Mouse (Mus musculus) midbrain, embryonic 10.5 days (tissue): ENCODE measurements around the gene Arpc5. TPM values are rescaled to one million over a fixed set of nuclear protein-coding genes. Genes with fewer than 3 reads are reported as not detected.
A peak's percentile ranks its signal among the peaks of the same experiment; 100 is the strongest.

Source experiments
- DNase-seq: peaks from one replicate; pipeline ENCODE4 v3.0.0-alpha.2; 2017; ENCODE audit warnings: low spot score
- H3K27ac ChIP-seq: fragments of 300-500 bp; sonication (generic); replicated peaks from 2 replicates; pipeline ENCODE4 v1.5.1; 2016; ENCODE audit warnings: mild to moderate bottlenecking
- H3K27me3 ChIP-seq: fragments of 300-500 bp; sonication (generic); 2 replicates; pipeline ENCODE4 v1.6.1; 2016; ENCODE audit warnings: low read depth, mild to moderate bottlenecking; ENCODE audit not compliant: poor library complexity, severe bottlenecking
- H3K36me3 ChIP-seq: fragments of 300-500 bp; sonication (generic); 2 replicates; pipeline ENCODE4 v1.6.1; 2016; ENCODE audit warnings: mild to moderate bottlenecking, moderate library complexity
- H3K4me1 ChIP-seq: fragments of 300-500 bp; sonication (generic); 2 replicates; pipeline ENCODE4 v1.6.1; 2016
- H3K4me3 ChIP-seq: fragments of 300-500 bp; sonication (generic); 2 replicates; pipeline ENCODE4 v1.5.1; 2016; ENCODE audit warnings: mild to moderate bottlenecking, moderate library complexity
- H3K9me3 ChIP-seq: fragments of 300-500 bp; sonication (generic); replicated peaks from 2 replicates; pipeline ENCODE4 v1.6.1; 2016; ENCODE audit warnings: mild to moderate bottlenecking
- WGBS: fragments of 180-500 bp; shearing (Covaris S2); methylation state at CpG from one replicate; pipeline ENCODE4 v1.1.7; 2016; 5-methylcytosine and 5-hydroxymethylcytosine counted together
- polyA plus RNA-seq: library from polyadenylated mRNA; unstranded; fragments of >200 nt; fragmentation: Nextera tagmentation; extraction: Ambion mirVana; gene quantifications from 2 replicates; pipeline ENCODE4 v1.2.1, GENCODE M21; 2016

Gene Arpc5
- 207 and 235 TPM in 2 replicates for polyA plus RNA-seq

DNA sequence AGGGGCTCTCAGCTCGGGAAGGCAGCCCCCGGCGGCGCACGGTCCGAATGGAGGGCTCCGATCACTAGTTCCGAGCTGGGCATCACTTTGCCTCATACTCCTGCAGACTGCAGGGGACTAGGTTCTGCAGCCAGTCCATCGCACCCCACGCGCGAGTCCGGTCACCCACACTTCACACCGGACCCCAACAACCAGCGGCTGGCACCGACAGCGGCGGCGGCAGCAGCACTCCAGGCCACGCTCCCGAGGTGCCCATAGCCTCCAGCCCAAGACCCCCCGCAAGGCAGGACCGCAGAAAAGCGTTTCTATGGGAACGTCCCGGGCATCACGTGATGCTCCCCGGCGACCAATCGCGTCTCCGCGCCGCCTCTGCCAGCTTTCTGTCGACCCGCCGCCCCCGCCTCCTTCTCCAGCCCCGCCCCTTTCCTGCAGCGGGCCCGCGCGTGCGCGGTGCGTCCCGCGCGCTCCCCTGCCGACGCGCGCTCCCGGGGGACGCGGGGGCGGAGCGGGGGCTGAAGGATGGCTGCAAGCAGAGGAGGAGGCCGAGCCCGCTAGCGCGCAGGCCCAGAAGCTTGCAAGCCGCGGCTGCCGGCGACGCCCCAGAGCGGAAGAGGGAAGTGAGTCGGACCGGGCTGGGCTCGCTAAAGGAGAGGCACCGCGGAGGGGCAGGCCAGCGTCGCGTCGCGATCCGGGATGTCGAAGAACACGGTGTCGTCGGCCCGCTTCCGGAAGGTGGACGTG, at the start of gene Arpc5, which contains the start of gene Rgl1:
Gene Arpc5, plus strand, starts transcription at position 511 of the 741 bp plus-strand sequence.
Gene Rgl1, minus strand, starts transcription at position 320 of the 741 bp plus-strand sequence.
- H3K9me3 ChIP-seq: no peaks in the 10 kb centered on the region
- H3K4me1 ChIP-seq: peaks cover 16% of the 10 kb centered on the region
- peaks cover 16% of the 10 kb centered on the region for H3K36me3 ChIP-seq
- peaks cover 30% of the 10 kb centered on the region for H3K27me3 ChIP-seq
- peak; percentile 96 for DNase-seq
- peak within 1 kb of the TSS; percentile 79 for H3K4me3 ChIP-seq
- peak within 1 kb of the TSS; percentile 91 for H3K27ac ChIP-seq
- under 1% methylated on average over 86 of the region's 86 CpGs for WGBS

DNA sequence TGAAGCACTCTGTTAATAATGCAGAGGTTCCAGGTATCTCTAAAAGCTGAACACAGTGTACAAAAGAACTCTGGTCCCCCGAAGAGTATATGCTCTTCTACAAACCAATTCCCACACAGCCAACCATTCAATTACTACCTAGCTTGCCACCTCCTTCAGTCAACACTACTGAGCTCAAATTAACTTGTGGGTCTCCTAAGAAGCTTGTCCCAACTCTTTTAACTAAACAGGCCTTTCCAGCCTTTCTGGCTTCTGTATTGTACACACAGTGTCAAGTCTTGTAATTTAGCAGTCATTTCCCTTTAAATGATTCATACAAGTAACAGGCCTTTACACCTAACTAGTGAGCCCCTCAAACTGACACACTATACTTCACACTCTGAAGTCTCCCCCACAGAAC, 49.0 kb upstream of the Arpc5 start:
- Histone ChIP-seq H3K36me3 (no peaks in the 10 kb centered on the region), H3K27ac (no peak overlapping the region), H3K27me3 (no peaks in the 10 kb centered on the region), H3K9me3 (no peaks in the 10 kb centered on the region), H3K4me3 (no peak overlapping the region), H3K4me1 (peaks cover 3% of the 10 kb centered on the region)
- DNase-seq: no peak
- 84% methylated on average over 1 of the region's 1 CpGs for WGBS

DNA sequence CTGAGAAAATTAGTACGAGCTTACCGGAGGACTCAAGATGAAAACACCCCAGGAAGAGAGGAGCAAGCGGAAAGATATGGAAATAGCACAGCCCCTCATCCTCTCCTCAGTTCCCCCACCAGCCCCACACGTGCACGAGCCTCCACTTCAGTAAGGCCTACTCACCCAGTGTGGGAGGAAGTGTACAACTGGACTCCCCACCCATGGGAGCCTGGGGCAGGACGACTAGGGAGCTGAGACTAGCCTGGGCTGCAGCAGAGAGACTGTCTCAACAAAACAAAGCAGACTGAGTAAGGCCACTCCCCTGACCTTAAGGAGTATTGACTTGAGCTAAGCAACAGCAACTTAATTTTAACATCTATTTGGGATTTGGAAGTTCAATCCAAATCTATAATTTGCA, 48.1 kb upstream of the Arpc5 start:
- H3K4me3 ChIP-seq: no peak overlapping the region
- H3K9me3 ChIP-seq: no peaks in the 10 kb centered on the region
- H3K27ac ChIP-seq: no peak overlapping the region
- no peak for DNase-seq
- H3K4me1 ChIP-seq: peaks cover 3% of the 10 kb centered on the region
- no peaks in the 10 kb centered on the region for H3K36me3 ChIP-seq
- H3K27me3 ChIP-seq: no peaks in the 10 kb centered on the region
- WGBS: 64% methylated on average over 6 of the region's 6 CpGs

DNA sequence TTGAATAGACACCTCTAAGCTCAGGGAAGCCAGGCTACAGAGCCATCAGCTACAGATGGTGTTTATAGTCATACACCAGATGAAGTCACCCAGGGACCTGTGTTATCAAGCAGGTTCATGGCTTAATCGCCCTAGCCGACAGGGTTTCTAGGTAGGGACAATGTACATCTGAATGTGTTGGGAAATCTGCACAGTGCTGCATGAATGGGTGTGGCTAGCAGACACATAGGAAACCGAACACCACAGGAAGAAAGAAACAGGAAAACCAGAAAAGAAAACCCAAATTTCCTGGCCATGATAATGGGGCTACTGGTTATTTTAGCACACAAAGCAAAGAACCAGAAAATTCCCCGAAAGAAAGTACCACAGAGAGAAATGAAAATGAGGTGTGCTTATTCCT, 45.4 kb upstream of the Arpc5 start:
- Histone ChIP-seq H3K9me3 (no peaks in the 10 kb centered on the region), H3K4me3 (no peak overlapping the region), H3K27ac (no peak overlapping the region), H3K36me3 (no peaks in the 10 kb centered on the region), H3K4me1 (peaks cover 3% of the 10 kb centered on the region), H3K27me3 (no peaks in the 10 kb centered on the region)
- WGBS: 83% methylated on average over 4 of the region's 4 CpGs
- DNase-seq: no peak

DNA sequence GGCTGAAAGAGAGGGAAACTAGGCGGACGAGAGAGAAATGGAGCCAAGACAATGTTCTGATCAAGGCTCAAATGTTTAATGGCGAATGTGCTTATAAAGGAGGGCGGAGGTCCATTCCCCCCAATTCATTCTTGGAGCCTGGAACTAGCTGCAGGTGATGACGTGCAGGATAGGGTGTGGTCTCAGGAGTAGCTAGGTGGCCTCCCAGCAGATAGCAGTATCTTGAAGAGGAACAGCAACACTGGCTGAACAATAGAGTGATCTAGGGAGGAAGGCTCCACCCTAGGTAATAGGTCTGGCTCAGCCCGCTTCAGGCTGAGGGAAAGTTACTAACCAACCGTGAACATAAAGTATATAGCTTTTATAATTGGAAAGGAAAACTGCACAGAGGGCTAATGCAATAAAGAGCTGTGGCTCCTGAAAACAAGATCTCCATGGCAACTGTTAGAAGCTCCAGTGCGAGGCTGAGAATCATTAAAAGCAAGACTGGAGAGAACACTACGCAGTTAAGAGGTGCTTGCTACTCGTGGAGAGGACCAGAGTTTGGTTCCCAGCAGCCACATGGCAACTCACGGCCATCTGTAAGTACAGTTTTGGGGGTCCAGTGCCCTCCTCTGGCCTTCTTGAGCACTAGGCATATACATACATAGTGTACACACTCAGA, 44.7 kb upstream of the Arpc5 start:
- no peak overlapping the region for H3K27ac ChIP-seq
- H3K4me1 ChIP-seq: peaks cover 3% of the 10 kb centered on the region
- DNase-seq: no peak
- H3K36me3 ChIP-seq: no peaks in the 10 kb centered on the region
- no peak overlapping the region for H3K4me3 ChIP-seq
- no peaks in the 10 kb centered on the region for H3K27me3 ChIP-seq
- no peaks in the 10 kb centered on the region for H3K9me3 ChIP-seq
- 90% methylated on average over 11 of the region's 11 CpGs for WGBS

DNA sequence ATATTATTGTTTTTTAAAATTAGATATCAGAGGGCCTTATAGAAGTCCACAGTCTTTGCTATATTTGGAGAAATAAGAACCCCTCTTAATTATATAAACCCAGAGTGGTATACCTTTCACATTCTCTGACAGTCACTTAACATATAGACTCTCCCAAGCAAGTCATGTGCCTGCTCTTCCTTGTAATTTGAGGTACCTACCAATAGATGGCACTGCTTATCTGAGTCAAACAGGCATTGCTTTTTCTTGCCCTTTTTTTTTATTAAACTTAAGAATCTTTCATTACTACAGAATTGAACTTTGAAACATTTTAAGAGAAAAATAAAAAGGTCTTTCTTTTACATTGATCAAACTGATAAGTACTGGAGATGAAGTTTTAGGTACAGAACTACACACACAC, 42.1 kb upstream of the Arpc5 start:
- Histone ChIP-seq H3K9me3 (no peaks in the 10 kb centered on the region), H3K27me3 (no peaks in the 10 kb centered on the region), H3K4me1 (no peaks in the 10 kb centered on the region), H3K36me3 (no peaks in the 10 kb centered on the region), H3K27ac (no peak overlapping the region), H3K4me3 (no peak overlapping the region)
- DNase-seq: no peak

DNA sequence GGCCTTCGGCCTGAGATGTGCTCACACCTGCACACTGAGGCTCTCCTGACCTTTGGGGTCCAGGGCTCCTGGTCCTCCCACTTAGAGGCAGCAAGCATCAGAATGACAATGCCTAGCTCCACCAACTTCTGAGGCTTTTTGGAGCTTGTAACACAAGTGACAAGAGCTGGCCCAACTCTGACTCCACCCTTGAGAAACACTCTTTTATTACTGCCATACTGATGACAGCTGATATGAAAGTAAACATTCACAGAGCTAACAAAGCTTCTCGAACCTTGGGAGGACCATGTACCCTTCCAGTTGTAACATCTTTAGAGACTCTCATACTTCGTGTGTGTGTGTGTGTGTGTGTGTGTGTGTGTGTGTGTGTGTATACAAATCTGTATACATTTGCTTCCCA, 40.2 kb upstream of the Arpc5 start:
- H3K27me3 ChIP-seq: no peaks in the 10 kb centered on the region
- no peak for DNase-seq
- 86% methylated on average over 3 of the region's 3 CpGs for WGBS

DNA sequence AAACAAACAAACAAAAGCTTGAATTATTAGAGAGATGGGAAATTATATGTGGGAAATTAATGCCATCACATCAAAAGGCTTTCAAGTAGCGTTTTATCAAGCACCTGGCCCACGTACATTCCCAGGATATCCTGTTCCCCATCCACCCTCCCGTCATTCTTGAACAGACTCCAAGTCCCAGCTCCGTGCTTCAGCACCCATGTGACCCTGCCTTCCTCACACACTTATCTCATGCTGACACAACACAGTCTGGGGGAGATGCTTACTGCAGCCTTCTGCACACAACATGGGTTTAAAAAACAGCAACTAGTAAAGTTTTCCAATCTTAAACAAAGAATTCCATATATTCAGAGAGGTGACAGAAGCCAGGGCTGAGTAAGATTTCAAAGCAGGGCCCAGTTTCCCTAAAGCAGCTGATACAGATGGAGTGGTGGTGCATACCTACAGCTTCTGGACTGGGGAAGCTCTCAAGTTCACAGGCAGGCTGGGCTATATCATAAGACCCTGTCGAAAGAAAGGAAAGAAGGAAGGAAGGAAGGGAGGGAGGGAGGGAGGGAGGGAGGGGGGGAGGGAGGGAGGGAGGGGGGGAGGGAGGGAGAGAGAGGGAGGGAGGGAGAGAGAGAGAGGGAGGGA, 38.6 kb upstream of the Arpc5 start:
- no peaks in the 10 kb centered on the region for H3K4me1 ChIP-seq
- no peak overlapping the region for H3K4me3 ChIP-seq
- no peak for DNase-seq
- no peaks in the 10 kb centered on the region for H3K9me3 ChIP-seq
- H3K36me3 ChIP-seq: no peaks in the 10 kb centered on the region
- no peak overlapping the region for H3K27ac ChIP-seq
- 85% methylated on average over 4 of the region's 5 CpGs for WGBS
- peaks cover 1% of the 10 kb centered on the region; the same call in 1 of the 2 replicates for H3K27me3 ChIP-seq

More for the DNA sequence above, 40.2 kb upstream of the Arpc5 start:
- Histone ChIP-seq H3K4me1 (no peaks in the 10 kb centered on the region), H3K36me3 (no peaks in the 10 kb centered on the region), H3K4me3 (no peak overlapping the region), H3K27ac (no peak overlapping the region), H3K9me3 (no peaks in the 10 kb centered on the region)

DNA sequence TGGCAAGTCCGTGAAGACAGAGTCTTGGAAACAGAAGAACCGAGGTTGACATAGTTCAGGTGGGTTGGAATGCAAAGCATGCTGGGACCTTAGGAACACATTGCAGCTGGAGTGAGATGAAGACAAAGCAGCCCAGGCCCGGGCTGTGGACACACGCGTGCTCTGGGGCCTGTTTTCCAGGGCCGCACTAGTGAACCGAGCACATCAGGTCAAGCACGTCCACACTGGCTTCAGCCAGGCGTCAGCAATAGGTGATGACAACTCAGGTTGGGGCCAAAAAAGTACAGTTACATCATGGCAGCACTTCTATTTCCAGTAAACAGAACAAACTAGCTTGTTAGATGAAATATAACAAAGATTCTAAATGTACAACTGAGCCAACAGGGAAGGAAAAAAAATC, 27.5 kb upstream of the Arpc5 start:
- no peaks in the 10 kb centered on the region for H3K36me3 ChIP-seq
- no peak overlapping the region for H3K27ac ChIP-seq
- no peak overlapping the region for H3K4me3 ChIP-seq
- H3K27me3 ChIP-seq: no peaks in the 10 kb centered on the region
- no peaks in the 10 kb centered on the region for H3K4me1 ChIP-seq
- WGBS: 90% methylated on average over 9 of the region's 9 CpGs
- no peaks in the 10 kb centered on the region for H3K9me3 ChIP-seq
- DNase-seq: no peak

DNA sequence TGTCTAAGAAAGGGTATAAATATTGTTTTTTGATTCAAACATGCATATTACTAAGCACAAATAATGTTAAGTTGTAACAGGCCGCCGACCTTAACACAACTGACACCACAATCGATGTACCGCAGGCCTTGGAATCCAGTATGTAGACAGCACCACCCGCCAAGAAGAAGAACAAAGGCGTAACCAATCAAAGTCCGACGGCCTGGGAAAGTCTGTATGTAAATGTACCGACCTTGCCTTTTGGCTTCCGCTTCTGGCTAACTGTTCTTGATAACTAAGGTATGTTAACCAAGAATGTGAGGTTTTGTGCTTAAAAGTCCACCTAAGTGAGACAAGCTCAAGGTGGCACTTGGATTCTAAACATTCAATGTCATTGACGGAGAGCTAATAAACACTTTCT, 27.0 kb upstream of the Arpc5 start:
- Histone ChIP-seq H3K27me3 (no peaks in the 10 kb centered on the region), H3K4me1 (no peaks in the 10 kb centered on the region), H3K9me3 (no peaks in the 10 kb centered on the region), H3K4me3 (no peak overlapping the region), H3K27ac (no peak overlapping the region), H3K36me3 (no peaks in the 10 kb centered on the region)
- WGBS: 91% methylated on average over 11 of the region's 11 CpGs
- no peak for DNase-seq

DNA sequence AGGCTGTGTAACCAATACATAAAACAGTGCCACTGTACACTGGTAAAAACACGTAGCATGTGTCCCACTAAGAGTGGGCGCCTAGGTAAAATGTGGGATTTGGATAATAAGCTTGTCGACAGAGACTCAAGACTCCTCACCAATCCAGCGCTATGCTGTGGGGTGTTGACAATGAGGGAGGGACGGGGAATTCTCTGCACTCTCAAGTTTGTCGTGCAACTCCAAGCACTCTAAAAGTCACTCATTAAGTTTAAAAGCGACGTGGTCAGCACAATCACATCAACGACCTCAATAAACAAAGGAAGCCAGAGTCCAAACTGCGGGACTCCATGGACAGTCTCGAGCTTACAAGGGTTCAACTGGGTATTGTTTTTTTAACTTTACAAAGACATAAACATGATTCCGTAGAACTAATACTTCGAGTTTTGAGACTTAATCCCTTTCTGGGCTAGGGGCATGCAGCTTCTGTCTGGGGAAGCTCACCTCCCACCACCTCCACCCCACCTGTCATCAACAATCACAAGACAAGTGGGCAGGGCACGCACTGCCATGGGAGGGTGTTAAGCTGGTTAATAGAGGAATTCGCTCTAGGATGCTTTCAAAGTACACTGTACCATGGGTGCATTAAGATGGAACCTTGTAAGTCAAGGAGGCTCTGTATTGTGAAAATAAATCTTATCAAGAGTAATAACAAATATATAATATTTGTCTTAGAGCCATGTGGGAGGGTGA, 23.1 kb upstream of the Arpc5 start:
- no peak overlapping the region for H3K4me3 ChIP-seq
- peaks cover 6% of the 10 kb centered on the region; the same call in 1 of the 2 replicates for H3K4me1 ChIP-seq
- H3K27me3 ChIP-seq: no peaks in the 10 kb centered on the region
- WGBS: 81% methylated on average over 15 of the region's 15 CpGs
- no peak for DNase-seq
- no peaks in the 10 kb centered on the region for H3K9me3 ChIP-seq
- no peak overlapping the region for H3K27ac ChIP-seq
- H3K36me3 ChIP-seq: no peaks in the 10 kb centered on the region

DNA sequence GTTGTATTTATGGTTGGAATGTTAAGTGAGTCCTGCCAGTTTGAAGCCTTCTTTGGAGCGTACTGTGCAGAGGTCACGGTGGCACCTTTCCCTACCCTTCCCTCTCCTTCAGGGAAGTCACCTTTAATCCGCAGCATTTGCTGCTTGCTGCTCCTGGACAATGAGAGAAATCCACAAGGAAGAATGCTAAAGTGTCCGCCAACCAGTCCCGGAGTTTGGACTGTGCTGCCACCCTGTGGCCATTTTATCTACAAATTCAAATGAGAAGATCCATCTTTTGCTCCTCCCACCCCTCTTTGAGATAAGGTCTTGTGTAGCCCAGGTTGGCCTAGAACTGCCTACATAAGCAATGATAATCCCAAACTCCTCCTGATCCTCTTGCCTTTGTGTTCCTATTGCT, 19.9 kb upstream of the Arpc5 start:
- peak; percentile 76 for DNase-seq
- 6% methylated on average over 5 of the region's 5 CpGs for WGBS
- Histone ChIP-seq H3K4me3 (no peak overlapping the region), H3K9me3 (no peaks in the 10 kb centered on the region), H3K27ac (no peak overlapping the region), H3K36me3 (no peaks in the 10 kb centered on the region), H3K27me3 (no peaks in the 10 kb centered on the region), H3K4me1 (peaks cover 11% of the 10 kb centered on the region; the same call in 1 of the 2 replicates)
